Mouse (Mus musculus): ENCODE data around the gene 1110017D15Rik.

GRCm38 (mm10) chr4:41505131-41505551 is 12.0 kb downstream of the 1110017D15Rik start:
- peak; percentile 50 for TF ChIP-seq CTCF (IDR thresholded peaks at IDR 0.05)
- TF ChIP-seq POLR2A (IDR thresholded peaks at IDR 0.05; ENCODE audit: insufficient read depth, low read depth, low read length), result no peak
